Mouse (Mus musculus) CD4-positive, CD25-positive, alpha-beta regulatory T cell, adult 2 months (primary cell): ENCODE data around the gene Nudt8.

ENCODE experiments used
- DNase-seq: peaks from one replicate; pipeline ENCODE4 v3.0.0-alpha.2; 2012; ENCODE audit warnings: low read depth, low spot score

The Nudt8 gene

DNA sequence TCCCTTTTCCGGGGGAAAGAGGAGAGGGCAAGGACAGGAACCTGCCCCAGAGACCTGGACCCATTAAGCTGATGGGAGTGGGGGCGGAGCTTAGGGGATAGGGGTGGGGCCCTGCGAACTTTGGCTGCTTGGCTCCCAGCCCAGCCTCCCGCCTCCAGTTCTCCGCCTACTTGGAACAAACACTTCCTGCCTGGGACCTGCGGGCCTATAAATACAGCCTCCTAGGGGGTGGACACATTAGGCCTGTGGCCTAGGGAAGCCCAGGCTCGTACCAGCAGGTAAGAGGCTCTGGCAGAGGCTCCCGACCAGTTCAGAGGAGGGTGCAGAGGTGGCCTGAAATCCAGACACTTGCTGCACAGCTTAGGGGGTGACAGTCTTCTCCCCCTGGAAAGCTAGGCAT lies 14.0 kb upstream of the Nudt8 start, which contains the start of gene Acy3:
Acy3 (plus strand) TSS at position 237 of the 400 bp plus-strand sequence.
- DNase-seq: peak; percentile 31

DNA sequence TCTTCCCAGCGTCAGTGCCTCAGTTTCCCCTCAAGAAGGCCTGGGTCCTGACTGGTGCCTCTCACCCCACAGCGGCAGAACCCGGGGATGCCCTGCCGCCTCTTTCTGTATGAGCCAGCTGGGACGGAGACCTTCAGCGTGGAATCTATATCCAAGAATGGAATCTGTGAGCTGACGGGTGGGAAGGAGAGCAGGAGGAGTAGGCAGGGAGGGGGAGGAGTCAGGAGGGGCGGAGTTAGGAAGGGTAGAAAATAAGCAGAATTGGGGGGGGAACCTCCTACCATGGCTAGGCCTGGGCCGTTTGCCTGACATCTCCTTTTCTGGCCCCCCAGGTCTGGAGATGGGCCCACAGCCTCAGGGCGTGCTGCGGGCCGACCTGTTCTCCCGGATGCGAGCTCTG lies 12.3 kb upstream of the Nudt8 start:
- no peak for DNase-seq

DNA sequence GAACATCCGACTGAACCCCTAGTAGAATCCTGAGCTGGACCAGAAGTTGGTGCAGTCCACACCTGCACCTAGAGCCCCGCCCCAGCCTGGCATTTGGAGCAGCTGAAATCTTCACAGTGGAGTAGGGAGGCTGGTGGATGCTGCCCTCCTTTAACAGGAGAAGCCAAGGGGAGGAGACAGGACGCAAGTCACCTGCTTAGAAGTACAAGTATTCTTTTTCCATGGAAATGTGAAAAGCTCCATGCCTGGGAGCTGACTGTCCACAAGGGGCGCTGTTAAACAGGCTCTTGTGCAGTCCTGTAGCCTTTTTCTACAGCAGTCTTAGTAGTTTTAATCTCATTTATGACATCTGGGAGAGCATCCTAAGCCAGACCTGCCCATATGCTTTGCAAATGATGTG lies 11.6 kb upstream of the Nudt8 start:
- no peak for DNase-seq

DNA sequence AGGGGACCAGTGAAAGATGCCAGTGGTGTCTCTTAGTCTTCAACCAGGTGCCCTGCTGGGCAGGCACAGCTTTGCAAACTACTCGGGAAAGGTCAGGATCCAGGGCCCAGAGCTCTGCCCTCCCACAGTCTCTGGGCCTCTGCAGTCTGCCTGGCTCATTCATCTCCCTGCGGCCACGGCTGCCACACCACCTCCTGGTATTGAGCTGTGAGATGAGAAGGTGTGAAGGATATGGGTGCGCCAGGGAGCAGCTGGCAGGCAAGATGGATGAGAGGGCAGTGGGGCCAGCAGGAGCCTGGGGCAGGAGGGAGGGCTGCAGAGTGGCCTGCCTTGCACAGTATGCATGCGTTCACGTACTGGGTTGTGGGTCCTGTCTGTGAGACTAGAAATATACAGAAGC lies 9.6 kb upstream of the Nudt8 start:
- no peak for DNase-seq

DNA sequence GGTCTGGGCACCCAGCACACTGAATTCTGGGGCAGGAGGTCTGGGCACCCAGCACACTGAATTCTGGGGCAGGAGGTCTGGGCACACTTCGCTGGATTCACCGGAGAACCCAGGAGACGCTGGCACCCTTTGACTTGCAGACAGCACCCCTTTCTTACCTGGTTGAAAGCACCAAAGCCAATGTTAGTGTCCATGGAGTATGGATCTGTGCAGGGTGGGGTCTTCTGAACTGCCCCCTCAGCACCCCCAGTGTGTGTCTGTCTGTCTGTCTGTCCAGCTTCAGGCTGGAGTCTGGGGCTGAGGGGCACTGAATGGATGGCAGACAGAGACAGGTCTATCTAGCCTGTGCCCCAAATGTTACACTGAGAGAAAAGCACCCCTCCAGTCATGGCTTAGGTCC lies 8.8 kb upstream of the Nudt8 start:
- DNase-seq: no peak

DNA sequence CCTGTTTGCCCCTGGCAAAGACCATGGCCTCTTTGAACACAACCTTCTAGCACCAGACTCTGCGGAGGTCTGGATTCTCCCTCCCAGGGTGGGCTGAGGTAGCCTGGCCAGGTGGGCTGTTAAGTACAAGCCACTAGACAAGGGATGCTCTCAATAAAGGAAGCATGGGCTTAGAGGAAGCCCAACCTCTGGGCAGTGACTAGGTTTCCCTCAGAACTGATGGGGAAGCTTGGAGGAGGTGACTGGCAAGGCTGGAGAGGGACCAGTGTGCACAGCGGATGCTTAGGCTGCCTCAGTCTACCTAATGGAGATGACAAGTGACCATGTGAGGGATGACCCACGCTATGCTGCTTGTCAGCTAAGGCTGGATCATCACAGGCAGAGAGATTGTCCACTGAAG lies 8.4 kb upstream of the Nudt8 start:
- DNase-seq: no peak

DNA sequence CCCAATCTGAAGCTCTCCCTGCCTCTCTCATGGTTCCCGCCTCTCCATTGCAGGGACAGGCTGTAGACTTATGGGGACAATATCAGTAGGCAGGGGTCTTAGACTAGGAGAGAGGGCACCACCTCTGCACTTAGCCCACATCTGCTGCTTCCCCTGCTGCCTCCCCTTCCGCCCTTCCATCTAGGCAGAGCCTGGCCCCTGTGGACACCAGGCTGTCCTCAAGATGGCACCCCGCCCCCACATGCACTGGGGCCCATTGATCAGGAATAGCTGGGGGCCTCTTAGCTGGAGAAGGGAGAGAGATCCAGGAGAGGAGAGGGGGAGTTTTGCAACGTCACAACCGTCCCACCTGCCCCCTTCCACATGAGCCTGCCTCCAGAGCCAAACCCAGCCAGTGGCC lies 8.0 kb upstream of the Nudt8 start, which contains the start of gene Tbx10:
Tbx10 (plus strand) TSS at position 337 of the 400 bp plus-strand sequence.
- no peak for DNase-seq

DNA sequence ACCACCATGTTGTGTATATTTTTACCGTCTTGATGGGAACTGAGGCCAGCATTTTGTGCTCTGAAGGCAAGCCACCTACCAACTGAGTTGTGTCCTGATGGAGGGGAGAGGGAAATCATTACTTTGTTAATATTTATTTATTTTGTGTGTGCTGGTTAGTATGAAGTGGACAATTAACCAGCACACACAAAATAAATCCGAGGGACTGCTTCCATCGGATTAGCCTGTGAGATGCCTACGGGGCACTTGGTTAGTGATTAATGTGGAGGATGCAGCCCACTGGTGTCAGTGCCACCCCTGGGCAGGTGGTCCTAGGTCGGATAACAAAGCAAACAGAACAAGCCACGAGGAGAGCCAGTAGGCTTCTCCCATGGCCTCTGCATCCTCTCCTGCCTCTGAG lies 5.4 kb upstream of the Nudt8 start:
- DNase-seq: no peak

DNA sequence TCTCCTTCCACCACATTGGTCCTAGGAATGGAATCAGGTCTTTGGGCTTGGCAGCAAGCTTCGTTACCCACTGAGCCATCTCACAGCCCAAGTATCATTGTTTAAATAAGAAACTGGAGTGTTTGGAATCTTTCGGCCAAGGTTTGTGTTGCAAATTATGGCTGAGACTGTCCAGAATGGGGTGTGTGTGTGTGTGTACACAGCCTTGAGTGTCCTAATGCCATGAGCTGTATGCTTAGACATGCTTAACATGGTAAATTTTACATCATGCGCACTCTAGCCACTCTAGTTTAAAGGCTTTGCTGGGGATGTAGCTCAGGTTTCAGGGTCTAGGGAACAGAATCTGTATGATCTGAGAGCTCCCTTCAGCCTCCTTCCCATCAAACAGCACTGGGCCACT lies 4.9 kb upstream of the Nudt8 start:
- no peak for DNase-seq

DNA sequence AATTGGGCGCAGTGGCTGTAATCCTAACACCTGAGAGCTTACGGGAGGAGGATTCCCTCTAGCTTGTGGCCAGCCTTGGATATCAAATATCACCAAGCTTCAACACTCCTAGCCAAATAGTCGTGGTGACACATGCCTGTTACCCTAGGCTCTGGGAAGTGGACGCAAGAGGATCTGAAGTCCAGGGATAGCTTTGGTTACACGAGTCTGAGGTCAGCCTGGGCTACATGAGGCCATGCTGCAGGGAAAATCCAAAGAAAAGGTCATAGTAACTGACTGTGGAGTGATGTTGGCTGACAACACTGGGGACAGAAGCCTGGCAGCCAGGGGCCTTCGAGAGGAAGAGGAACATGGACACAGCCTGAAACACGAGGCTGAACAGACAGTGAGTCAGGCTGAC lies 4.3 kb upstream of the Nudt8 start:
- no peak for DNase-seq

DNA sequence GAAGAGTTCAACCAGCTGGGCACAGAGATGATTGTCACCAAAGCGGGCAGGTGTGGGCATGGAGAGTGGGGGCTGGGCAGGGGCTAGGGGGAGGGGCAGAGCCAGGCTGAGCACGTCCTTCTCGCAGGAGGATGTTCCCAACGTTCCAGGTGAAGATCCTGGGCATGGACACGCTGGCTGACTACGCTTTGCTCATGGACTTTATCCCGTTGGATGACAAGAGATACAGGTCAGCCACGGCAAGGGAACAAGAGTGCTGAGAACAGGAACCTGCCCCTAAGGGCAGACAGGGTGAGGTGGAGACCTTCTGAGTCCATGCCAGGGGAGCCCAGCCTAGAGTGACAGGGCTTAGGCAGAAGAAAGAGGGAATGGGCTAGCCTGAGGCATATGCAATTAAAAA lies 3.6 kb upstream of the Nudt8 start:
- DNase-seq: no peak

DNA sequence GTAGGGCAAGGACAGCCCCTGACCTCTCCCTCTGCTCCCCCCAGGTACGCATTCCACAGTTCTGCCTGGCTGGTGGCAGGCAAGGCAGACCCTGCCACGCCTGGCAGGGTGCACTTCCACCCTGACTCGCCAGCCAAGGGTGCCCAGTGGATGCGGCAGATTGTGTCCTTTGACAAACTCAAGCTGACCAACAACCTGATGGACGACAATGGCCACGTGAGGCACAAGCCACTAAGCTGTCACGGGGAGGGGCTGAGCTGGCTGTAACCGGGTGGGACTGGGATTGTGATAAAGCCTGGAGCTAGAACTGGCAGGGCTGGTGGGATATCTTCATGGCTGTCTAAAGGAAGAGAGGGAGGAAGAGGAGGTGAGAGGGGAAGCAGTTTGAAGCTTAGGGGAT lies 3.1 kb upstream of the Nudt8 start:
- DNase-seq: no peak

DNA sequence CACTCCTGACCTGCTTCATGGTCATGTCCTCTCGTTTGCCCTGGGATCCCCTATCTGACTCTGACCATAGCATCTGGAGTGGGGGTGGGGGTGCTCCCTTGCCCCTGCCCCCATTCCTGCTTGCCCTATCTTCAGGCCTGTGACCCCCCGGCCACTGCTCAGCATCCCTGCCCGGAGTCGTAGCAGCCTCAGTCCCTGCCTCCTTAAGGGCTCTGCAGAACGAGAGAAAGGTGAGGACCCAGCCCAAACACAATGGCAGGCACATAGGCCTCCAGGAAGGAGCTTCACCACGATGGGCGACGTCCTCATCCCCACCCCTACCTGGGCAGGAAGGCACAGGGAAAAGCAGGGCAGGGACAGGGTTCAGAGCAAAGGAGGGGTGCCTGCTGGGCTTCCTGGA lies 2.0 kb upstream of the Nudt8 start:
- DNase-seq: no peak

DNA sequence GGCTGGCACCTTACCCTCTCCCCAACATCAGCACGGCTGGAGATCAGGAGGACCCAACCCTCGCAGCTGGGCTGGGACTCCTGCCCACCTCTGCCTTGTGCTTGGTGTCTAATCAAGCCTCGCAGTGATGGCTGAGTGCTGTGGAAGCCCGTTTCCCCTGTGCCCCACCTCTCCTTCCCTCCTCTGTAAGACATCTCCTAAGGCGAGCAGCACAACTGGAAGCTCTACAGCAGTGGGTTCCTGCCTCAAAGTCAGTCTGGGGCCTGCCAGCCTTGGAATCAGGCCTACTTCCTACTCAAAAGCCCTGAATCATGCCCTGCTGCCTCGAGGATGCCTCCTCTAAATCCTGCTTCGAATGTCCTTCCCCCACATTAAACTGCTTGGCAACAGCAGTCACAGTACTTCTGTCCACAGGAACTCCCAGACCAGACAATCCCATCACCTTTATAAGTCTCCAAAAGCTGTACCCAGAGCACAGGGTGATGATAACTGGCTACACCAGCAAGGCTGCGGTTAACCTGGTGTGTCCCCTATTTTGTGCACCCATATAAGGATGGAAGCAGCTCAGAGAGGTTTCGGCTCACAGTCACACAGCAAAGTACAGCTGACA lies 1.2 kb upstream of the Nudt8 start:
- DNase-seq: no peak

DNA sequence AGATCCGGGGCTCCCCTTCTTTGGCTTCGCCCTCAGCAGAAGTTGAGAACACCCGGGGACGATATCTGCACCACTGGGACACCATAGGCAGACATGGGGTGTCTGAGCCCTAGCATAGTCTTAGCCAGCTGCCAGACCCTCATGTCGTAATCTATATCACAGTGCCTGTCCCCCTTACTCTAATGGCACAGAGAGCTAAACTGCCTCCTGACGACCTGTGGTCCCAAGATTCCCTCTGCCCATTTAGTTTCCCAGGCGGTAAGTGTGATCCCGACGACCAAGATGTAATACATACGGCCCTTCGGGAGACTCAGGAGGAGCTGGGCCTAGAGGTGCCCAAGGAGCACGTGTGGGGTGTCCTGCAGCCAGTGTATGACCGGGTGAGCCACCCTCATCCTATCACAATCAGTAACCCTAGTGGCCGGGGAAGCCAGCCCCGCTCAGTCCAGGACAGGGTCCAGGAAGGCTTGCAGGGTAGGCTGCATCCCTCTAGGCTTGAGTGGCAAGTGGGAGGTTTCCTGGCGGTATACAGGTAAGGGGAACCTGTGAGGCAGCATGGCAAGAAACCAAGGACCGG lies 657 bp downstream of the Nudt8 start:
- no peak for DNase-seq

DNA sequence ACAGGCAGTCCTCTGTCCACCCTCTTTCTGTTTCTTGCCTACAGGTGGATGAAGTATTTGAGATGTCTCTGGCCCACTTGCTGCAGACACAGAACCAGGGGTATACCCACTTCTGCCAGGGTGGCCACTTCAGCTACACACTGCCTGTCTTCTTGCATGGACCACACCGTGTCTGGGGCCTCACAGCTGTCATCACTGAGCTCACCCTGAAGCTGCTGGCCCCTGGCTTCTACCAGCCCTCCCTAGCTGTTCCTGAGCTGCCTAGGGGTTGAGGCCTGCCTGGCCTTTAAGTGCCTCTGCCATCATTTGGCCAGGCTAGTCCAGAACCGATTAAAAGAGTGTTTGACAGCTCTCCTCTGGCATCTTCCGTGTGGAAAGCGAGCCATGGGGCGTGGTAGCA lies 1.4 kb downstream of the Nudt8 start:
- no peak for DNase-seq

DNA sequence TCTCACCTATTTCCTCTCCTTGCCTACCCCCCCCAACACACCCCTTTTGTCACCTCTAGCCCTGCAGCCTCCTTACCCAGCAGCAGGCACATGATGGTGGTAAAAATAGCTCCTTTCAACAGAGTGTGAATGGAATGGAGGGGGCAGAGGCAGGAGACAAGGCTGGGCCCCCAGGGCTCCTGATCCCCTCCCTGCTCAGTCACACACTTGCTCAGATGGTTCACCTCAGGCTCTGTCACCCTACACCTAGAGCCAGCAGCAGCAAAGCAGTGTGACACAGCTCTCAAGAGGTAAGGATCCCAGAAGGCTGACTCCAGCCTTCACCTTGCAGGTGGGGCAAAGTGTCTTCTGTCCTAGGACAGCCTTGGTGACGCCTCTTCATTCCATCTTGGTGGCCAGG lies 2.7 kb downstream of the Nudt8 start, which contains the start of gene Doc2g:
Doc2g (plus strand) TSS at position 202 of the 400 bp plus-strand sequence.
- no peak for DNase-seq

DNA sequence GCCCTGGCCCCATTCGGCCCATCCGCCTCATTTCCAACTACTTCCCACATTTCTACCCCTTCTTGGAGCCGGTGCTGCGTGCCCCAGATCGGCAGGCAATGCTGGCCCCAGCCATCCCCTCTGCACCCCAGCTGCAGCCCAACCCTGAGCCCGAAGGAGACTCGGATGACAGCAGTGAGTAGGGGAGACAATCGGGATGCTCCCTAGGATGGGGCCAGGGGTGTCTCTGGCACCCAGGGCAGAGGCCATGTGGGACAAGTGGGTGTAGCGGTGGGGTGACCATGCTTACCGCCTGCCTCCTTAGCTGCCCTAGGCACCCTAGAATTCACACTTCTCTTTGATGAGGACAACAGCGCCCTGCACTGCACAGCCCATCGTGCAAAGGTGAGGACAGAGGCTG lies 3.3 kb downstream of the Nudt8 start:
- no peak for DNase-seq

DNA sequence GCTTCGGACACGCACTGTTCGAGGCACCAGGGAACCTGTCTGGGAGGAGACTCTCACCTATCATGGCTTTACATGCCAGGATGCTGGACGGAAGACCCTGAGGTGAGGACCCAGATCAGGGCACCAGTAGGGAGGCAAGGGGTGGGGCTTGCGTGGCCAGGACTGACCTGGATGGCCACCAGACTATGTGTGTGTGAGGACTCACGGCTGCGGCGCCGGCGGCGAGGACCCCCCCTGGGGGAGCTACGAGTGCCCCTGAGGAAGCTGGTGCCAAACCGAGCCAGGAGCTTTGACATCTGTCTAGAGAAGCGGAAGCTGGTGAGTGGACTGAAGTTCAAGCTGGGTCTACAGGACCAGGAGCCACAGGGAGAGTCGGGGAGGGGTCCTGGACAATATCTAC lies 4.0 kb downstream of the Nudt8 start:
- DNase-seq: no peak

DNA sequence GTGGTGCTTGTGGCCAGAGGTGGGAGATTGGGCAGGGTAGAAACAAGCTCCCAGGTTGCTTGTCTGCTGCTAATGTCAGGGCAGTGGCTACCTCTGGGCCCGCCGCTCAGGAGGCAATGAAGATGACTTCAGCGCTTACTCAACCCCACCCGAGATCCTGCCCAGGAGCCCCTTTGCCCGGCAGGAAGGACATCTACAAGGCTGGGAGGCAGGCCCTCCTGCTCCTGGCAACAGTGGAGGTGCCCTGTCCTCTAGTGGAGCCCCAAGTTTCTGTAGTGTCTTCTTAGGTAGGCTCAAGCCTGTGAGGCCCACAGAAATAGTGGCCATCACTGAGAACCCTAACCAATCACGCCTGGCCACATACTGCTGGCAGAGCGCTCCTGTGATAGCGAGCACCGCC lies 4.7 kb downstream of the Nudt8 start:
- DNase-seq: no peak

DNA sequence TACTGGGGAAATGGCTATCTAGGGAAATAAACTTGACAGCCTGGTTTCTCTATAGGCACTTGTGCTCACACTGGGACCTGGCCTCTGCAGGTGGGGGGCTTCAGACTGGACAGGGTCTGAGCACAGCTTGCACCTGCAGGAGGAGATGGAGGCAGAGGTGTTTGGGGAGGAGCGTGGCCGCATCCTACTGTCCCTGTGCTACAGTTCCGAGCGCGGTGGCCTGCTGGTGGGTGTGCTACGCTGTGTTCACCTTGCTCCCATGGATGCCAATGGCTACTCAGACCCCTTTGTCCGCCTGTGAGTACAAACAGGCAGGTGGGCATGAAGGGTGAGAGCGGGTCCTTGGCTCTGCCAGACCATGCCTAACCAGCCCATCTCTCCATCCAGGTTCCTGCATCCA lies 5.6 kb downstream of the Nudt8 start:
- no peak for DNase-seq

DNA sequence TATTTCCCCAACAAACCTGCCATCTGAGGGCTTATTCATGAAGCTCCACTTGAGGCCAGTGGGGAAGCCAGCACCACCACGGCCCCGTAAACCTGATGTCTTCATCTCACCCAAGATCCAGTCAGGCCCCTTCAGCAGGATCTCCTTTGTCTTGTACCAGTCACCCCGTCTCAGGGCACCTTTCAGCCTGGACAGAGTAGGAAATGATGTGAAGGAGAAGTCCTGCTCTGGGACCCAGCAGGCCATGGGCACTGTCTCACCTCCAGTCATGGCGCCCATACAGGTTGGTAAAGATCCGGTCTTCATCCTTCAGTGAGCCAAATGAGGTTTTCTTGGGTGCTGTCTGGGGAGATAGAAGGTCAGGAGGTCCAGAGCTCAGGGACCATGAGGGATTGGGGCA lies 10.7 kb downstream of the Nudt8 start:
- no peak for DNase-seq

DNA sequence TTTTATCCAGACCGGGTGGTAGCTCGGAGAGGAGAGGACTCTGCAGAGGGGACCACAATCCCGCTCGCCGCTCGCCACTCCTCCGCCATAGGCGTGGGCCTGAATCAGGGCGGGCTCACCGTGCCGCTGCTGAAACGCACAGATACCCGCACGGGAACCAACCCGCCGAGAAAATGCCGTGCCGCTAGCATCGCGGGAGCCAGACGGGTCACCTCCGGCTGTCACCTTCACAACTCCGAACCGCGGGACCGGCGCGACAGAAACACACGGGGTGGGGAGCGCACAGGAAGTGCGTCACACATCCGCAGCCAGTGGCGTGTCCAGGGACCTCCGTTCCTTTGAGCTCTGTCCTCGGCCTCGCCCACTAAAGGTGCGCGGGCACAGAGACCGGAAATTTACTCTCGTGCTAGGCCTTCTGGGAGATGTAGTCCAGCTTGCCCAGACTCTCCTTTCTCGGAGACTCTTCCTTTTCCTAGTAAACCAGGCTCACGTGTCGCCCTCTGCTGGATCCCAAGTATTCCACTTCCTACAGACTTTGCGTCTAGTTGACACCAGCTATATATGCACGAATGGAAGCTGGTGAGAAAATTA lies 12.1 kb downstream of the Nudt8 start, which contains the start of gene Ndufv1:
Ndufv1 (minus strand) TSS at position 375 of the 591 bp plus-strand sequence.
- peak; percentile 97 for DNase-seq
